24 mouse cellular contexts compared by ENCODE assay signal in the genomic region with DNA sequence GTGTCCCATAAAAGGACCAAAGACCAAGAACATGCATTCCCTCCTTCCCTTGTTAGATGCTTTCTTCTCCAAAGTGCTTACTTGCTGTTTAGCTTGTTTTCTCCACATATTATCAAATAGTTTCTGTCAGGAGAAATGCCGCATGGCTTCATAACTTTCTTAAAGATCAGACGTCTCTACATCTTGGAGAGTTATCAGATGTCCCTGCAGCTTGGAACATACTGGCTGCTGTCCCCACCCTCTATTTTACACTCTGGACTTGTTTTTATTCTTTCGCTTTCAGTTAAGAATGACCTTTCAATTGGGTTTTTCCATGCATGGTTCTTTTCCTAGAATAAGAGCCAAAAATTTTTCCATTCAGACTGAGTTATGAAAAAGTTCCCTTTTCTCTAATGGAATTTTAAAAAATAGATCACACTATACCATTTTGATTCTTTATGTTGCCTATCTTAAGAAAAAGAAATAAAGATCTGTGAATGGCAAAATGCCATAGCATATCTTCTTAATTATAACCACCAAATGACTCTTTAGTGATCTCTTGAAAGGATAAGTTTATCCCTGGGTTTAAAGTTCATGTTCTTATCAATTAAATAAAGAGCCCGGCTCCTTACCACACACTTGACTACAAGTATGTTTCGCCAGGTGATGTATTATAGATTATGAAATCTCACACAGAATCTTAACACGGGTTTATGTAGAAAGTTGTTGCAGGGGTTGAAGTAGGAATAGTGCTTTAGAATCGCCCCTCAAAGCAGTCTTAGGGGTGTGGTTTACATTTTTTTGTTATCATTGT.
DNase-seq lines count a peak whose midpoint lies in the region; TF ChIP-seq lines count a peak whose summit lies in the region.
"Had no signal": no experiment of that assay in that cellular context is flagged by ENCODE, and none has a peak within 500 bp of the region (broad histone marks: within the 10 kb centered on the region; RNA-seq: fewer than 3 reads in every experiment).

No protein-coding gene starts in this region.

- H3K9ac ChIP-seq in liver, adult 2 months (ENCODE audit: low read depth, low read length): no peak overlapping the region
- no peak overlapping the region for H3K9ac ChIP-seq in CH12.LX (ENCODE audit: insufficient read depth, low read depth)
- H3K9ac ChIP-seq: heart, embryonic 15.5 days; hindbrain, embryonic 13.5 days; liver, embryonic 14.5 days had no signal

- H3K4me3 ChIP-seq in liver, adult 2 months (ENCODE audit: insufficient read depth, low read depth, low read length): no peak overlapping the region
- H3K4me3 ChIP-seq in CH12.LX (replicated peaks in 1 of 3; ENCODE audit: low read depth in 2 of 3, low read length in 2 of 3, poor library complexity in 1 of 3): no peak overlapping the region
- H3K4me3 ChIP-seq: heart, embryonic 15.5 days; hindbrain, embryonic 13.5 days had no signal

- intact Hi-C loops in heart, postnatal 25 days (cut with DNase I): no loop called here

- H3K36me3 ChIP-seq in liver, adult 2 months (ENCODE audit: control insufficient read depth, insufficient read depth, low read length): no peaks in the 10 kb centered on the region
- H3K36me3 ChIP-seq in CH12.LX (replicated peaks in 1 of 2; ENCODE audit: control insufficient read depth in 1 of 2, insufficient read depth in 1 of 2, low read length in 1 of 2): no peaks in the 10 kb centered on the region
- H3K36me3 ChIP-seq: heart, embryonic 15.5 days; hindbrain, embryonic 13.5 days had no signal

- H3K4me1 ChIP-seq in liver, adult 2 months (ENCODE audit: control insufficient read depth, insufficient read depth, low read length): no peaks in the 10 kb centered on the region
- no peaks in the 10 kb centered on the region for H3K4me1 ChIP-seq in CH12.LX (ENCODE audit: control insufficient read depth in 1 of 2, insufficient read depth in 2 of 2)
- H3K4me1 ChIP-seq: heart, embryonic 15.5 days; hindbrain, embryonic 13.5 days had no signal

- TF ChIP-seq POLR2A in liver, adult 2 months (IDR thresholded peaks at IDR 0.05; ENCODE audit: extremely low read depth, insufficient read depth, low read length): no peak
- TF ChIP-seq POLR2A in CH12.LX (IDR thresholded peaks at IDR 0.05; ENCODE audit: low read depth, low read length): no peak

- no peaks in the 10 kb centered on the region for H3K79me2 ChIP-seq in liver, adult 2 months (ENCODE audit: control insufficient read depth, insufficient read depth, low read length)
- H3K79me2 ChIP-seq in CH12.LX (replicated peaks; ENCODE audit: control insufficient read depth, extremely low read depth, insufficient read depth, poor library complexity, severe bottlenecking): no peaks in the 10 kb centered on the region

- TF ChIP-seq RAD21 in CH12.LX (IDR thresholded peaks at IDR 0.05; ENCODE audit: low read depth, low read length): no peak

- H3K27ac ChIP-seq in liver, adult 2 months (replicated peaks; ENCODE audit: insufficient read depth, low read depth, low read length): no peak overlapping the region
- no peak overlapping the region for H3K27ac ChIP-seq in CH12.LX (ENCODE audit: insufficient read depth, low read depth)
- H3K27ac ChIP-seq: heart, embryonic 15.5 days; hindbrain, embryonic 13.5 days; liver, embryonic 14.5 days; stomach, postnatal 0 days had no signal

- 77% methylated on average over 7 of the region's 7 CpGs for WGBS in liver, adult 2 months

- H3K4me2 ChIP-seq in CH12.LX (ENCODE audit: insufficient read depth, low read depth, poor library complexity, severe bottlenecking): no peak overlapping the region
- H3K4me2 ChIP-seq: heart, embryonic 15.5 days; hindbrain, embryonic 13.5 days had no signal

- no peaks in the 10 kb centered on the region for H3K27me3 ChIP-seq in liver, adult 2 months (ENCODE audit: control insufficient read depth, insufficient read depth, low read length)
- H3K27me3 ChIP-seq in CH12.LX (replicated peaks): no peaks in the 10 kb centered on the region
- H3K27me3 ChIP-seq: heart, embryonic 15.5 days; hindbrain, embryonic 13.5 days had no signal

- H3K9me3 ChIP-seq in CH12.LX (replicated peaks; ENCODE audit: low read length): peaks cover 2% of the 10 kb centered on the region
- H3K9me3 ChIP-seq: heart, embryonic 15.5 days had no signal

- 0 out of 2 replicates have a peak, but pooled peaks have one; percentile 47 for TF ChIP-seq EP300 in CH12.LX (IDR thresholded peaks at IDR 0.05; ENCODE audit: low read length)

- no peak for TF ChIP-seq CTCF in liver, adult 2 months (IDR thresholded peaks at IDR 0.05; ENCODE audit: low read depth, low read length)
- TF ChIP-seq CTCF in CH12.LX (conservative IDR thresholded peaks at IDR 0.05 in 1 of 2, IDR thresholded peaks at IDR 0.05 in 1 of 2; ENCODE audit: low read depth in 2 of 2, low read length in 2 of 2): no peak

- dilution Hi-C loops in CH12.LX (cut with MboI; ENCODE audit: extremely low pct_ligation_motif_present, extremely low pct_unique_long_range_greater_than_20kb, low sequenced_read_pairs): no loop called here

- in situ Hi-C loops in CH12.LX (cut with MboI; ENCODE audit: low pct_ligation_motif_present, low pct_unique_long_range_greater_than_20kb, low sequenced_read_pairs): no loop called here

- DNase-seq in heart, adult 9 months (ENCODE audit: low spot score in 2 of 2): peak; percentile 23 to 31
- no peak for DNase-seq in heart, postnatal 25 days (ENCODE audit: low spot score)
- peak; percentile 13 for DNase-seq in liver, adult 2 months (ENCODE audit: extremely low read depth, low read depth, low spot score)
- DNase-seq in liver: no peak
- DNase-seq in CH12.LX (ENCODE audit: extremely low read depth): no peak
- DNase-seq in induced T-regulatory cell, adult 2 months (ENCODE audit: low read depth): peak; percentile 22
- DNase-seq in cerebellum, postnatal 25 days: no peak
- DNase-seq in right cerebral cortex, postnatal 25 days: no peak
- DNase-seq: adrenal gland, adult 8-10 months; B cell, adult 2 months; cerebellum, adult 8-10 months; cerebellum, postnatal 36 days; gastrocnemius, postnatal 25 days; heart, postnatal 36 days; kidney, adult 8-10 months; left cerebral cortex, postnatal 4 days; lung, adult 2 months; midbrain, embryonic 14.5 days; thymus, adult 18-20 months; thymus, postnatal 25 days had no signal

TF ChIP-seq in CH12.LX, 34 proteins besides CTCF, POLR2A, EP300 and RAD21:
- TF ChIP-seq MYC (IDR thresholded peaks at IDR 0.05; ENCODE audit: low read depth, low read length) (no peak), ZKSCAN1 (IDR thresholded peaks at IDR 0.05; ENCODE audit: borderline replicate concordance, low read depth, low read length) (no peak), CHD1 (IDR thresholded peaks at IDR 0.05; ENCODE audit: low read depth, low read length) (peak; percentile 55; the same call in 1 of the 2 replicates)

Comparison
In these comparisons a context has a peak if more than half of its experiments do, and no peak if none do; other contexts are left out.
1. DNase-seq: peak in heart, adult 9 months (2 of 2), liver, adult 2 months (single experiment) and induced T-regulatory cell, adult 2 months (single experiment); none in heart, postnatal 25 days (single experiment), liver (single experiment), CH12.LX (single experiment), cerebellum, postnatal 25 days (0 of 2) and right cerebral cortex, postnatal 25 days (single experiment).